Mouse (Mus musculus): Measurements from ENCODE around the gene Ddx18.
A peak's percentile ranks its signal among the peaks of the same experiment; 100 is the strongest.

Ddx18 gene

DNA sequence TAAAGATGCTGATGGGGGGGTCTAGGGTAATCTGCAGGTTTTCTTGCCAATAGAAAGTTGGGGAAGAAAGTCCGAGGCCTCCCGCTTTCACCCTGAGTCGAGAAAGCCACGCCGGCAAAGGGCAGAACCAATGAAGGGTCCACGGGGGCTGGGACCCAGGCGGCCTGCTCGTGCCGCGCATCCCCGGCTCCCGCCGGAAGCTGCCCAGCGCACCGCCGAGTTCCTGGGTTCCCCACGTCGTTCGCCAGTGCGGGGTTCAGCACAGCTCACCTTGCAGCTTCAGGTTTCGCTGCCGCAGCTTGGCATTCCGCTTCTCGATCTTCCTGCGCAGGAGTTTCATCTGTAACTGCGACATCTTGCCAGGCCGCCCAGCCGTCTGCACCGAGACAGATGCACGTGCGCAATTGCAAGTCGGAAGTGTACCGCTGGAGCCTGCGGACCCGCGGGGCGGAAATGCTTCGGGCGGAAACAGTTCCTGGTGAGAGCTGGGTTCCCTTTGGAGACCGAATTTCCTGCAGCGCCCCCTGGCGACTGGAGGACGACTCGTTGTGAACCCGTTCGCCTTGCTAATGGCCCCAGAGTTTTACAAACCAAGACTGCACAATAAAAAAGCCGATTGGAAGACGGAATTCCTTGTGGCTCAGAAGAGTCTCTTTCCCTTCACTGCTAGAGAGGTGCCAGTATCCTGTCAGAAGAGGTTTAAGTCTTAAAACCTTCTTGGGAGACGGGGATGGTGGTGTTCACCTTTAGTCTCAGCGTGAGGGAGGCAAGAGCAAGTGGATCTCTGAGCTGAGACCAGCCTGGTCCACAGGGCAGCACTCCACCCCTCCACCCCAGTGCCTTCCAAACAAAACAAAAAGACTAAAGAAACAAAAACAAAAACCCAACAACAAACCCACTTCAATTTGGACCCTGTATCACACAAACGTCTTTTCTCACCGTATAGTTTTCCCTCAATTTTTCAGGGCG lies at the start of gene Ddx18:
Ddx18 (minus strand) TSS at position 469 of the 969 bp plus-strand sequence.
- peak; percentile 99 for DNase-seq (ENCODE audit: low spot score)

DNA sequence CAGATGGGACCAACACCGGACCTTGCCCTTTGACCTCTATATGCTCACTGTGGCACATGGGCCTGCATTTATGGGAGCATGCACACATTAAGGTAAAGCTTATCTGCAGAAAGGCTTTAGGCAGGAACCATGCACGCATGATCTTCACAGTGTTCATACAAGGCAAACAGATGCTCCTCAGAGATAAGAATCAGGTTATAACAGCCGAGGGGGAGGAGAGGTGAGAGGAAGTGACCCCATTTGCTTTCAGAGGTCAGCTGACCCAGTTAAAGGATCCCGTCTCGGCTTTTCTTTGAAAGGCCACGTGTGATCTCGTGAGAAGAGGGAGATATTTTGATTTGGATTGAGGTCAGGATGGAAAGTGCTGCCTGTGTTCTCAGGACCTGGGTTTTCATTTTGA lies 40.2 kb upstream of the Ddx18 start:
- no peak for DNase-seq (ENCODE audit: low spot score)

DNA sequence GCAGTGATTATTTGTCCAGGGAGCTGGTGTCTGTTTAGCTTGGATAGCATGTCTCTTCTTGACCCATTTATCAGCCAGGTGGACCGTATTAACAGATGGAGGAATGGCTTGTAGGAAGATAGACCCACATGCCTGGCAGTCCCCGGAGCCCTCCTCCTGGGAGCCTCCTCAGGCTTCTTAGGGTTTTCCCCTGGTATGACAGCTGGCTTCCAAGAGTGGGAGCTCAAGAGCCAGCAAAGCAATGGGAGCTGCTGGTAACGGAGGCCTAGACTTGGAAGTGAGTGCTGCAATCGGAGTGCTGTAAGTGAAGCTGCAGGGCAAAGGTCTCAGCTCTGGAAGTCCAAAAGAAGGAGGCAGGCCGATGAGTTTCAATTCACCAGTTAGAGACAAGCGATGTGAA lies 37.3 kb upstream of the Ddx18 start:
- DNase-seq (ENCODE audit: low spot score), result no peak

DNA sequence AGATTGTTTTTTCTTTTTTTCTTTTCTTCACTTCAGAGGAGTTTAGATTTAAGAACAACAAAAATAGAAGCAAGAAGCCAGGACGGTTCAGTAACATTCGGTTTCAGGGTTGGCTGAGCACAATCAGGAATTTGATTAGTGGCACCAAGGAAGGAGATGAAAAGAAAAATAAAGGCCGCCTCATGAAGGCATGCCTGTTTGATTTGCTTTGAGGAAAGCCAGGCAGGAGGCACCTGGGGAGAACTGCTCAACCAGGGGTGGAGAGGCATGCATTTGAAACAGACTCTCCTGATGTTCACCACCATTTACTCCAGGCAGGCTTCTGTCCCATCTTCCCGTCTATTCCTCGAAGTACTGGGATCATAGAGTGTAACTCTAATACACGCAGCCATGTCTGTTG lies 34.1 kb upstream of the Ddx18 start:
- no peak for DNase-seq (ENCODE audit: low spot score)

DNA sequence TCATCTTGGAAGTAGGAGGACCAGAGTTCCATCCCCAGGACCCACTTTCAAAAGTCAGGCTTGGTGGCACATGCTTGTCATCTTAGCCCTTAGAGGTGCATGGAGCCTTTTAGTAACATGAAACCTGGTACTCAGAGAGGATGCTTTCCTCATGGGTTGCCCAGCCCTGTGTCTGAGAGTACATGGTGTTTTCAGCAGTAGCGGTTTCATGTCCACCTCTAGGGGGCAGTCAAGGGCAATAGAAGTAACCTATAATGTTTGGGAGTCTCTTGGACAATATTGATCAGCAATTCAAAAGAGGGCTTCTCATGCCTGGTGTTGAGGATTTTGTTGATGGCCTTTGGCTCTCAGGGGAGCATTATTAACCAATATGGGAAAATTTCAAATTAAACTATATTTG lies 33.3 kb upstream of the Ddx18 start:
- DNase-seq (ENCODE audit: low spot score), result no peak

- DNase-seq (ENCODE audit: low spot score), result no peak
Observed at GRCm38 (mm10) chr1:121598421-121598820, 30.6 kb upstream of the Ddx18 start.

GRCm38 (mm10) chr1:121596951-121597625 lies 29.3 kb upstream of the Ddx18 start:
- no peak for DNase-seq (ENCODE audit: low spot score)

GRCm38 (mm10) chr1:121584838-121585237 lies 17.0 kb upstream of the Ddx18 start:
- no peak for DNase-seq (ENCODE audit: low spot score)

GRCm38 (mm10) chr1:121581133-121581855 lies 13.5 kb upstream of the Ddx18 start:
- DNase-seq (ENCODE audit: low spot score), result no peak

DNA sequence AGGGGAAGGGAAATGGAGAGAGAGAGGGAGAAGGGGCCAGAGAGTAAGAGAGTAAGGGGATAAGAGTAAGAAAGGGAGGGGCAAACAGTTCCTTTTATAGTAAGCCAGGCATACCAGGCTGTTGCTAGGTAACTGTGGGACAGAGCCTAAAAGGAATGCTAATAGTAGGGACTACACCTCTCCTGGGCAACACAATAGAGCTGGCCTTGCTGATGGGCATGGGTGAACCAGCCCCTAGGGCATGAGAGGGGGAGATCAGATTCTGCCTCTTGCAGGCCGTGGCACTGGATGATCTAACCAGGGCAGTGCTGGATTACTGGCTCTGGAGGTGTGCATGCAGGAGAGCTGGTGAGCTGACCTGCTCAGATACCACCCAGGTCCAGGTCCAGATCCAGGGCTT lies 9.7 kb upstream of the Ddx18 start:
- no peak for DNase-seq (ENCODE audit: low spot score)

- no peak for DNase-seq (ENCODE audit: low spot score)
Observed at GRCm38 (mm10) chr1:121570522-121570921, 2.7 kb upstream of the Ddx18 start.

- DNase-seq (ENCODE audit: low spot score), result no peak
Observed at GRCm38 (mm10) chr1:121557861-121558260, 9.9 kb downstream of the Ddx18 start.

DNA sequence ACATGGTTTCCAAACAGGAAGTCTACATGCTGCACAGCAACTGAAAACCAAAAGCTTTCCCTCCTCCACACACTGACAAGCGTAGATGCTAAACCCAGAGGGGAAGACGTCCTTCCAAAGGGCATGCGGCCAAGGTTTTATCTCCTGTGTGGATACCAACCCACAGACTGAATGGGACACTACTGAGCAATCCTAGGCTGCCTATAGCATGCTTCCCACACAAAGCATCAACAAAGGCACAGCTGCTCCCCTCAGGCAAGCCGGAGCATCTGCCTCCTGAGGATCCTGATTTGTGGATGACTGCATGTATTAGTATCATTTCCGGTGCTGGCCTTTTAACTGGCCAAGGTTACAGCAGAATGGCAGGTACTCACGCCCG lies 16.3 kb downstream of the Ddx18 start:
- no peak for DNase-seq (ENCODE audit: low spot score)

GRCm38 (mm10) chr1:121550801-121551456 lies 16.9 kb downstream of the Ddx18 start:
- no peak for DNase-seq (ENCODE audit: low spot score)

DNA sequence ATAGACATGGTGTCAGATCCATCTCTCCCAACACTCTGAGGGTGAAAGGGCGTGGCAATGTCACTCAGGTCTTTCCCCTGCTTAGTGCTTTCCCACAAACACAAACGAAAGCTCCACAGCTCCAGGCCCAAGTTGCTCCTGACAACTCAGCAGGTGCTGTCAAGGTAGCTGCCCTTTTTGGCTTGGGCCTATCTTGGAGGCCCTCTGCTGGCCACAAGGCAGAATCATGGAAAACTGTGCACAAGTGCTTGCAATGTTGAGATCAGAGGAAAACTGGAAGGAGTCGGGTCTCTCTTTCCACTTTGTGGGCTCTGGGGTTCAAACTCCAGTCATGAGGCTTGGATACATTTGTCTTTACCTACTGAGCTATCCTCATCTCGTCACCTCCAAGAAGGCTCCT lies 18.3 kb downstream of the Ddx18 start:
- DNase-seq (ENCODE audit: low spot score), result no peak

DNA sequence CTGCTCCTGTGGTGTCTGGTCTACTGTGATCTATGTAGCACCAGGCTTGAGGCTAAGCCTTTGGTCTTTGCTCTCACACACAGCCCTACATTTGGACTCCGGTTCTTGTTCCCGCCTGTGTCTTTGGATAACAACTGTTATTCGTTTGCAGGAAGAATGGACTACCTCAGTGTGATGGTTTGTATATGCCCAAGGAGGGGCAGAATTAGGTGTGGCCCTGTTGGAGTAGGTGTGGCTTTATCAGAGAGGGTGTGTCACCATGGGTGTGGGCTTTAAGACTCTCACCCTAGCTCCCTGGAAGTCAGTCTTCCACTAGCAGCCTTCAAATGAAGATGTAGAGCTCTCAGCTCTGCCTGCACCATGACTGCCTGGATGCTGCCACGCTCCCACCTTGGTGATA lies 19.1 kb downstream of the Ddx18 start:
- no peak for DNase-seq (ENCODE audit: low spot score)

GRCm38 (mm10) chr1:121546844-121547243 lies 20.9 kb downstream of the Ddx18 start:
- no peak for DNase-seq (ENCODE audit: low spot score)

DNA sequence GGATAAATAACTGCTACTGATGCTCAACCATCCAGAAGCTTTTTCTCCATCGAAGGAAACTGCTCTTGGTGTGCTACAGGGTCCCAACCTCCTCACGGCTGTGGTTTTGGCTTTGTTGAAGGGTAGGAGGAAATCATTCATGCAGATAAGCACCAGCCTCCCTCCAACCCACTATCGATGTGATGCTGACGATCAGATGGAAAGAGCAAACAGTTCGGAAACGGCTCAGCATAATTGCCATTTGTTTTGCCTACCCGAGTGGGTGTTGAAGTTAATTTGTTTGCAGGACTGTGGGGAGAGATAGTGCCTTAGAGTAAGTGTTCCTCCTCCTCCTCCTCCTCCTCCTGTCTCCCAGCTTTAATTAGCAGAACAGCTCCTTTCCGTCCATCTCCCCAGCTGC lies 27.4 kb downstream of the Ddx18 start:
- DNase-seq (ENCODE audit: low spot score), result no peak

DNA sequence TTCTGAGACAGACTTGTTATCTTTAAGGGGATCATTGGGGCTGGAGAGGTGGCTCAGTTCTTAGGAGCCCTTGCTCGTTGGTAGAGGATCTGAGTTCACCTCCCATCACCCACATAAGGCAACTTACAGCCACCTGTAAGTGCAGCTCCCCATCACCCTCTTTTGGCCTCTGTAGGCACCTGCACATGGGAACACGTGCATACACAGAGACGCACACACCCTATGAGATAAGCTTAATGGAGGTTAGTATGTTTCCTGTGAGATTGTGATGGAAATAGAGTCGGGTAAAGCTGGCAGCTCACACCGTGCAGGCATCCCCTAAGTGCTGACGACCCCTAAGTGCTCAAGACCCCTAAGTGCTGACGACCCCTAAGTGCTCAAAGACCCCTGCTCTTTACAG lies 36.4 kb downstream of the Ddx18 start:
- DNase-seq (ENCODE audit: low spot score), result no peak

DNA sequence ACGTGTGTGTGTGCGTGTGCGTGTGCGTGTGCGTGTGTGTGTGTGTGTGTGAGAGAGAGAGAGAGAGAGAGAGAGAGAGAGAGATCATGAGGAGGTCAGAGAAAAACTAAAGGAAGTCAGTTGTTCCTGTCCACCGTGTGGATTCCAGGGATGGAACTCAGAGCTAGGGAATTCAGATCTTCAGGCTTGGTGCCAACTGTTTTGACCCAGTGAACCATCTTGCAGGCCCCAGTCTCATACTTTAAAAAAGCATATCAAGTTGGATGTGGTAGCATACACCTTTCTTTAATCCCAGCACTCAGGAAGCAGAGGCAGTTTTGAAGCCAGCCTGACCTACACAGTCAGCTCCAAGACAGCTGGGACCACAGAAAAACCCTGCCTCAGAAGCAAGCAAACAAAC lies 38.5 kb downstream of the Ddx18 start:
- no peak for DNase-seq (ENCODE audit: low spot score)

DNA sequence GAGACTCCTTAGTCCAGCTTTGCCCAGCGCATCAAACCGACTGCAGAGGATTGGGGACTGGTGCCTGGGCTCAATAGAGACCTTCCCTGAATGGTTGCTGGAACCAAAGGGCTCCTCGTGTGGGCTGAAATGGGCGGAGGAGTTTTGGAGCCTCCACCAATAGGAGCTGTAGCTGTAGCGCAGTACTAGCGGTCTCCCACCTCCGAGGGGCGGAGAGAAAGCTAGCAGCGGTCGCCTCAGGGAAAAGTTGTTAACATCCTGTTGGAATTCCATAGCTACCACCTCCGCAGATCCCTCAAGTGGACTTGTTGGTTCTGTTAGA lies 39.4 kb downstream of the Ddx18 start, which contains the start of gene Htr5b:
Htr5b (minus strand) TSS at position 67 of the 322 bp plus-strand sequence.
- no peak for DNase-seq (ENCODE audit: low spot score)
